Mouse (Mus musculus): ENCODE results near the gene Tbc1d7.

The Tbc1d7 gene

DNA sequence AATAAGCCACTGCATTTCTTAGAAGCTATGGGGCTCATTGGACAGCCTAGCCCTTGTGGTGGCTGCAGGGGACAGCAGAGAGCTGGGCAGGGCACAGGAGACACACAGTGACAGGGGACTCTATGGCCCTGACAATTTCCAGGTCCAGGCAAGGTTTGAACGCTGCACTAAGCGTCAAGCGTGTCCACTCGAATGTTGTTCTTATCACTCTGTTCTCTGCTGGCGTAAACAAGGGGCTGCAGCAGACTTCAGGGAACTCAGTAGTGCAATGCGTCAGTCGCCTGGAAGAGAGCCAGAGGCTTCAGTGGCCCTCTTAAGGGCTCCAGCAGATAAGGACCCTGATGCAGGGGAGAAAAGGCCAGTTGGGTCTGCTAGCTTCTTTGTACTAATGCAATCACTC, 24.7 kb upstream of the Tbc1d7 start:
- in situ Hi-C loops (cut with MboI; ENCODE audit: low sequenced_read_pairs): loop anchor here (25.0 kb wide), 1 partner anchor 541 kb away; no protein-coding TSS in a partner anchor

DNA sequence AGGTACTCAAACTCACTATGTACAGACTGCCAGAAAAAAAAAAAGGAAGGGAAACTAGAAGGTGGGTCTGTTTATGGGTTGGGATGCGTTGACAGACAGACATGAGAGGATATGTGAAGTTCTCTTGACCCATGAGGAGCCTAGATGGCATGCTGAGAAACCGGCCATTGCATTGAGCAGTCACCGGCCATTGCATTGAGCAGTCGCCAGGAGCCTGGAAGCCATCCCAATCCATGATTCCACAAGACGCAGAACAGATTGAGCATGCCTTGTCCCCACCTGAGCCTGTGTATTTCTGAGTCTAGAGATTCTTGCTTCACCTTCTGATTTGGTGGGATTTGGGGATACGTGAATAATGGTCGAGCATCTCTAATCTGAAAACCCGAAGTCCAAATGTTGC, 22.6 kb upstream of the Tbc1d7 start:
- in situ Hi-C loops (cut with MboI; ENCODE audit: low sequenced_read_pairs): loop anchor here (25.0 kb wide), 1 partner anchor 543 kb away; no protein-coding TSS in a partner anchor

DNA sequence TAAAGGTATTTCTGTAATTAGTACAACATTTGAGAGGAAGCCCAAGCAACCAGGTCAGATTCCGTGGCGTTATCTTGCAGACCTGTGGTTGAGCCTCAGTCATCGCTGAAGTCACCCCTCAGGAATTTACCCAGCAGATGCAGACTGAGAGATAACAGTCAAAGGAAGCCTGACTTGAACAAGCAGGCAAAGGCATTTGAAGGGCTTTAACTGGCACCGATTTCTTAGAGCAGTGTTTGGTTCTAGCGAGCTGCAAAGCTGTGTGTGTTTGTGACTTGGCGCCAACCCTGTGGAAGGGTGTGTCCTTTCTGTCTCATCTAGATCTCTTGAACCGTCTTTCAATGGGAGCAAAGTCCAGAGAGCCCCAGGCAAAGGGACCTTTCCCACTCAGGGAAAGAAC, 22.0 kb upstream of the Tbc1d7 start:
- in situ Hi-C loops (cut with MboI; ENCODE audit: low sequenced_read_pairs): loop anchor here (25.0 kb wide), 1 partner anchor 544 kb away; no protein-coding TSS in a partner anchor

DNA sequence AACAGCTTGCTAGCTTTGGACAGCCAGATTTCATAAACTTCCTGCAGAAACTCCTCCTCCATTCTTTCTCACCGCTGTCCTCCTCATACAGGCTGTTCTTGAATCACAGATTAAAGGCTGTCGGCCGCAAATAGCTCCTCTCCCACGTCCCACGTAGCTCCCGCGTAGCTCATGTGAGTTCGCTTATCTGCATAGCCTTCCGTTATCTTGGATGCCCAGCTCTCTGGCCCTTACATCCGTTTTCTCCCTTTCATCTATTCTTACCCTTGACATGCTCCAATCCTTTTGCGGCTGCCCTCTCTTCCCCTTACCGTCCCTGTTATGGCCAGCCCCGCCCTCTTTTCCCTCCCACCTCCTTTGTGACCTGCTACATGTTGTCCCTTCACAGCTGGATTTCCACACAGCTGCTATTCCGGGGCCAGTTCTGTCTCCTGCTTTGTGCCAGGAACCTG, 20.5 kb upstream of the Tbc1d7 start:
- in situ Hi-C loops (cut with MboI; ENCODE audit: low sequenced_read_pairs): loop anchor here (25.0 kb wide), 1 partner anchor 546 kb away; no protein-coding TSS in a partner anchor

DNA sequence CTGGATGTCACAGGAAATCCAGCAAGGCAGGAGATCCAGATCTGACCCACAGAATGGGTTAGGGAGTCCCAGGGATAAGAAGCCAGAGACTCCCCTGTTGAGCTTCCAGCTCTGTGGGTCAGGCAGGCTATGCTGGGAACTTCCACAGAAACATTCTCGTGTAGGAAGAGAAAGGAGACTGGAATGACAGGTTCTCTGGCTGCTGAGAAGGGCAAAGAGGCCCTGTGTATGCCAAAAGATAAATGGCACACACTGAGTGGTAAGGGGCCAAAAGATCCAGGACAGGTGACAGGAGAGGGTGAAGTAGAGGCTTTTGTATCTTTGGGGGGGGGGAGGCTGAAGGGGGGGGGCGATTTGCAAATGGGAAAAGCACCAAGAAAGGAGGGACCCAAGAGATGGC, 20.0 kb upstream of the Tbc1d7 start:
- in situ Hi-C loops (cut with MboI; ENCODE audit: low sequenced_read_pairs): loop anchor here (25.0 kb wide), 1 partner anchor 546 kb away; no protein-coding TSS in a partner anchor

DNA sequence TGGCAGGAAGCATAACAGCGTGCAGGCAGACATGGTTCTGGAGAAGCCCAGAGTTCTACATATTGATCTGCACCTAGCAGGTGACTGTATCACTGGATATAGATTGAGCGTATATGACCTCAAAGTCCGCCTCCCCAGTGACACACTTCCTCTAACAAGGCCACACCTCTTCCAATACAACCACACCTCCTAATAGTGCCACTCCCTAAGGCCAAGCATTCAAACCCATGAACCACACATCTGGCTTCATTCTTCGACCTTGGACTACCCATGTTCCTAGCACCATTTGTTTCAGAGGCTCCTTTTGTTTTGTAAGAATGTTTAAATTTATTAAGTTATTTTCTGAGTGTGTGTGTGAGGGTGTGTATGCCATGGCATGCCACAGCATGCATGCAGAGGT, 16.4 kb upstream of the Tbc1d7 start:
- in situ Hi-C loops (cut with MboI; ENCODE audit: low sequenced_read_pairs): loop anchor here (25.0 kb wide), 1 partner anchor 550 kb away; no protein-coding TSS in a partner anchor

DNA sequence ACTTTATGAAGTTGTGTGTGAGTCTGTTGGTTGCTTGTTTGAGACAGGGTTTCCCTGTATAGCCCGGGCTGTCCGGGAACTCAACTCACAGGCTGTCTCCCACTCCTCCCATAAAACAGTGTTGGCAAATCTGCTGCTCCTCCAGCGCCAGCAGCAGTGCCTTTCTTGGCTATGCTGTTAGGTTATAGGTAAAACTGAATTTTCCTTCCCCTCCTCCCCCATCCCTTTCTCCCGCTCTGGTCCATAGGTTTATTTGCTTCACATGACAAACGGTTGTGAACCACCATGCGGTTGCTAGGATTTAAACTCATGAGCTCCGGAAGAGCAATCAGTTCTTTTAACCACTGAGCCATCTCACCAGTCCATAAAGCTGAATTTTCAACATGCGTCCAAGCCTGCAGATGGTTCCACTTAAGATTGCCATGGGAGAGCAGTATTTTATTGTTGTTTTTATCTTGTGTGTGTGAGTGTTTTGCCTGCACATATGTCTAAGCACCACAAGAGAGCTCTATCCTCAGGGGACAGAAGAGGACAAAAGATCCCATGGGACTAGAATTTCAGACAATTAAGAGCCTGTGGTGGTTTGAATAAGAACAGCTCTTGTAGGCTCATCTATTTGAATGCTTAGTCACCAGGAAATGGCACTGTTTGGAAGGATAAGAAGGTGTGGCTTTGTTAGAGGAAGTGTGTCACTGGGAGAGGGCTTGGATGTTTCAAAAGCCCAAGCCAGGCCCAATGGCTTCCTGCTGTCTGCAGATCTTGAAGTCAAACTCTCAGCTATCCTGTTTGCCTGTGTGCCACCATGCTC, 12.2 kb upstream of the Tbc1d7 start:
- in situ Hi-C loops (cut with MboI; ENCODE audit: low sequenced_read_pairs): loop anchor here (25.0 kb wide), 1 partner anchor 554 kb away; no protein-coding TSS in a partner anchor

DNA sequence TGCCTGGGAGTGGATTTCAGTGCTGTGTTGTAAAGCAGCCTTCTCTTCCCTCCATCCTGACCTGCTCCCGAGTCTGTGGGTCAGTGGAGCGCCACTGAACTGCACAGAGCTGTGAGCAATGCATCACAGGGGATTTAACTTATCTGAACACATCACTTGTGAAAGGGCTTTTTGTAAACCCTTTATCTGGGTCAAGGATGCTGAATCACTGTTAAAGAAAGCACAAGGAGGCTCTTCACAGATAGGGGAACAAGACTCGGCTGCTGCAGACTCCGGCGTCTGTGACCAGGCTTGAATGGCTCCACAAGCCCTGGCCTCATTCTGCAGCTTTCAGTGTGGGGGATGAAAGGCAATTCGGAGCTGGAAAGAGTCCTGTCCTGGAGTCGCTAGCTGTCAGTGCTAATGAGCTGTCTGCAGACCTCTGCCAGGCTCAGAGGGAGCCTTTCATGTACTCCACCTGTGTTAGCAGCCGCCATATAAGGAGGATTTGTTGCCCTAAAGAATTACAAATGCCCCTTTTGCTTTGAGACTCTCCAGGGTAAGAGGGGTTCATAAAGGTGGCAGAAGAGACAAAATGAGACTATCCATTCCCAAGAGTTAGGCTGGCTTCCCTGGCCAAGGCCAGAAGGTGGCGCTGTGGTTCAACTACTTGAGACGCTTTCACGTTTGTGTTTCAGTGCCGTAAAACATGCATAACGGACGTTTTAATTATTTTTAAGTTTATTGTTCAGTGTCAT, 11.3 kb upstream of the Tbc1d7 start:
- in situ Hi-C loops (cut with MboI; ENCODE audit: low sequenced_read_pairs): loop anchor here (25.0 kb wide), 1 partner anchor 555 kb away; no protein-coding TSS in a partner anchor

DNA sequence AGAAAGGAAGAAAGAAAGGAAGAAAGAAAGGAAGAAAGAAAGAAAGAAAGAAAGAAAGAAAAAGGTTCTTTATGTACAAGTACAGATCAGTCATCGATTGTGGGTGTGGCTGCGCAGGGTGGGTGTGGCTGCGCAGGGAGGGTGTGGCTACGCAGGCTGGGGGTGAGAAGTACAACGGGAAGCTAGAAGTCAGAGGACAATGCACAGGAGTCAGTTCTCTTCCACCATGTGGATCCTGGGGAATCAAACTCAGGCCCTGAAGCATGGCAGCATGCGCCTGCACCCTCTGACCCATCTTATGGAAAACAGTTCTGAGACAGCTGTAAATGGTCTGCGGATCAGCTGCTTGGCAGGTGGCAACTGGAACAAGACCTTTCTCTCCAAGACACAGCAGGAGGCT, 9.8 kb upstream of the Tbc1d7 start:
- in situ Hi-C loops (cut with MboI; ENCODE audit: low sequenced_read_pairs): loop anchor here (25.0 kb wide), 1 partner anchor 556 kb away; no protein-coding TSS in a partner anchor

DNA sequence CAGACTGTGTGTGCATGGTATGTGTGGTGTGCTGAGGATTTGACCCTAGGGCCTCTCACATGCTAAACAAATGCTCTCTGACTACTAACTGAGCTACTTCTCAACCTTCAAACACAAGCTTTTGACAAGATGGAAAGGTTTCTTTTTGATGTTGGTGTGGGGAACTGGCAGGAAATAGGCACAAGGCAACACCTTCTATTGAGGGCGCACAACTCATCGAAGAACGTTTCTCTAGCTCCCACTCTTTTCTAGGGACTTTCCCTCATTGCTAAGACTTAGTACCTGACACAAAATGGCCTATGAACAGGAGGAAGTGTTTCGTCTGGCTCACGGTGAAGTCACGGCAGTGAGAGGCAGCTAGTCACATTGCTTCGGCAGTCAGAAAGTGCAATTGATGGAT, 6.0 kb upstream of the Tbc1d7 start:
- in situ Hi-C loops (cut with MboI; ENCODE audit: low sequenced_read_pairs): loop anchor here (25.0 kb wide), 1 partner anchor 560 kb away; no protein-coding TSS in a partner anchor

DNA sequence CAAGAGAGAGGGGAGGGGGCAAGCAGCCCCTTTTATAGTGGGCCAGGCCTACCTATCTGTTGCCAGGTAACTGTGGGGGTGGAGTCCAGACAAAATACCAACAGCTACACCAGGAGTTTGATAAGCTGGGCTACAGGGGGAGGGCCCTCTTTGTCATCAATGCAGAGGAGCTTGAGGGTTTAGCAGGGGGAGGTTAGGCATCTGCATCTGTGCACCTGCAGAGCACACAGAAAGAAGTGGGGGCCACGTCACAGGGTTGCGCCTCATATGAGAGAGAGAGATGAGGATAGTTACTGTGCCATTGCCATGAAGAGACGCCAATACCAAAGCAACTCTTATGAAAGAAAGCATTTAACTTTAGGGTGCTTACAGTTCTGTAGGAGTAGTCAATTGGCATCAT, 5.4 kb upstream of the Tbc1d7 start:
- in situ Hi-C loops (cut with MboI; ENCODE audit: low sequenced_read_pairs): loop anchor here (25.0 kb wide), 1 partner anchor 561 kb away; no protein-coding TSS in a partner anchor

DNA sequence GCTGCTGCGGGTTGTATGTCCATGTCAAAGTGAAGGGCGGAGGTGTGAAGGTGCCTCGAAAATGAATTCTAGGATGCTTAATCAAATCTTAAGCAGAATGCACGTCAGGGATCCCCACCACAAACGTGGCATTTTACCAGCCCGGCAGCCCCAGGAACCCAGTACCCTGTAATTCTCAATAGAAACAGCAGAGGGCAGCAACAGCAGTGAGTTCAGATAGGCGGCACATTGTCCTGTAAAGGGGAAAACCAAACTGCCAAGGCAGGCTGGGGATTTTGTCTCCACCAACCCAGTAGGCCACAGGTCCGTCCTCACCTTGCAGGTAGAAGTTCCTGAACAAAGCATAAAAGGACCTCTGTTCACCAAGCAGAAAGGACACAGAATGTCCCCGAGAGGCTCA, 2.0 kb upstream of the Tbc1d7 start:
- in situ Hi-C loops (cut with MboI; ENCODE audit: low sequenced_read_pairs): no loop called here

DNA sequence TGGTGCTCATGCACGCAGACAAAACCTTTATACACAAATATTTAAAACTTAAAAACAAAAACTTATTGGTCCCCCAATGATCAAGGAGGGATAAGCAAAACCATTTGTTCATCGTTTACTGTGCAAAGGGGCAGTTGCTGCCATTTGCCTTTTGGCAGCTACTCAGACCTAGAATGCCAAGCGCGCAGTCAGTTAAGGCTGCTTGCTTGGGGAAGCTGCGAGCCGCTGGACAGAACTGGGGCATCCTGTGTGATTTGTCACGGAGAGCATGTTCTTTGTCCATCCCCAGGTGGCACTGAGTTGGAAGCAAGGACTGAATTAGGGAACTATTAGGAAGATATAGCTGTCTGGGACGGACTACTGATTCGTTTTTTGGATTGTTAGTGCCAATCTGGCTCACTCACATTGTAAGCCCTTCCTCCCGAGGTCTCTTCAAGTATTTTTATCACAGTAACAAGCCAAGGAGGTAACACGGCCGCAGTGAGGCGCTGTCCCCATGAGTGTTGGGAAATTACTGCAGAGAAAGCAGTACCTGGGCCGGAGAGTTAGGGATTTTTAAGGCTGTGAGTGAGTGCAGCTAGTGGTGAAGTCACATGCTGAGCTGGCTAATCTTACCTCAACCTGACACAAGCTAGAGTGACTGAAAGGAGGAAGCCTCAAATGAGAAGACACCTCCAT, 874 bp upstream of the Tbc1d7 start:
- in situ Hi-C loops (cut with MboI; ENCODE audit: low sequenced_read_pairs): no loop called here

DNA sequence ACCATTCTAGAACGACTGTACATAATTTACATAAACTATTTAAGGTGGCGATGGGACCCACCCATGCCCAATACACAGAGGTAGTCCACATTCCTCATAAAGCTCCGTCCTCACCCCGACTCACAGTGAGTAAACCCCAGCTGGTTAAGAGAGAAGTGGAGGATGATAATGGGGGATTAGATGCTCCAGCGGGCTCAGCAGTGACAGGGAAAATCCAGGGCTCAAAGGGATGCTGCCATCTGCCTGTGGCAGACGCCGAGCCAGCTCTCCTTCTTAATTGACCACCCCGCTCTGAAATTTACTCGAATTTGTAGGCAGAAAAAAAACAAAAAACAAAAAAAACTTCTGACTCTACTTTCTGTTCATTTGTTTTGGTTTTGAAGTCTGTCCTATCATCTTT, 3.6 kb downstream of the Tbc1d7 start:
- in situ Hi-C loops (cut with MboI; ENCODE audit: low sequenced_read_pairs): no loop called here

DNA sequence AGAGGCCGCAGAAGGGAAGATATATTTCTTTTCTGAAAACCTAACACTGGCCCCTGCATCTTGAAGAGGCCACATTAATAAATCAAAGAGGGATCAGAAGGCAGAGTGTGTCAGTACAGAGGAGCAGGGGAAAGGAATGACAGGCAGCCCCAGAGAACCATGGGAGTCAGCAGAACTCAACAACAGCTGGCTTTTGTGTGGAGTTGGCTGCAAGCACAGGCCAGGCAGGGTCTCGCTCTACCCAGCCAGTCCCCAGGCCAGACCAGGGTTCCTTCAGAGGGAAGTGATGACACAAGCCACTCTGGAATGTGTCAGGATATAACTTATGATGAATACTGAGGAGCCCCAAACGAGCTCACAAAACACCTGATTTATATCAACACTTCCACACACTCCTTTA, 11.9 kb downstream of the Tbc1d7 start:
- in situ Hi-C loops (cut with MboI; ENCODE audit: low sequenced_read_pairs): no loop called here

DNA sequence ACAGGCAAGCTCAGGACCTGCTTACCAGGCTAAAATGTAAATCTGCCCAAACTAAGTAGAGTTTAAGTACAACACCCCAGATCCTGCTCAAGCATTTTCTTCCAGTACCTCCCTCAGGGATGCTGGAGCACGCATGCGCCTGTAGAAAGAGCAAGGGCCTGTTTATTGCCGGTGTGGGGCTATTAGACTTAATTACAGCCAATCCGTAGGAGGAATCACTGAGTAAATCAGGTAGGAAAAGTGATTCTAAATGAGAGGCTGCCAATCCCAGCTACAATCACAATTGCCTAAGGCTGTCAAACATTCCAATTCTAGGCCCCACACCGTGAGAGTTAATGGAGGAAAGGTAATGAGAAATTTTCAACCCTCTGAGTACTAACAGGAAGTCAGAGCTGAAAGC, 13.0 kb downstream of the Tbc1d7 start:
- in situ Hi-C loops (cut with MboI; ENCODE audit: low sequenced_read_pairs): no loop called here

DNA sequence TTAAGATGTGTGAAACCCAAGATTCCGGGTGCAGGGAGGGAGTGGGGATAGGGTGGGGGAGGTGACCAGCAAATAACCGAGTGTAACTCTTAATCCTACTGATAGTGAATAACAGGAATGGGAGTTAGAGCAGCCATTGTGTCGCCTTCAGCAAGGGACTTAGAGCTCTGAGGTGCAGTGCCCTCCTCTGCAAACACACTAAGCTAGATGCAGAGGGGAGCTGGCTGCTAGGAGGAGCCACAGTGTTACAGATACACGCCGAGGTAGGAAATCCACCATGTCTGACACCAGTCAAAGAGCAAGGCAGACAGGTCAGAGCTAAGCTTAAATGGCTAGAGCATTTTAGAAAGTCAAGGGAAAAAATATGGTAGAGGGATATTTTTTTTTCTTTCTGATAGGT, 13.9 kb downstream of the Tbc1d7 start:
- in situ Hi-C loops (cut with MboI; ENCODE audit: low sequenced_read_pairs): no loop called here

DNA sequence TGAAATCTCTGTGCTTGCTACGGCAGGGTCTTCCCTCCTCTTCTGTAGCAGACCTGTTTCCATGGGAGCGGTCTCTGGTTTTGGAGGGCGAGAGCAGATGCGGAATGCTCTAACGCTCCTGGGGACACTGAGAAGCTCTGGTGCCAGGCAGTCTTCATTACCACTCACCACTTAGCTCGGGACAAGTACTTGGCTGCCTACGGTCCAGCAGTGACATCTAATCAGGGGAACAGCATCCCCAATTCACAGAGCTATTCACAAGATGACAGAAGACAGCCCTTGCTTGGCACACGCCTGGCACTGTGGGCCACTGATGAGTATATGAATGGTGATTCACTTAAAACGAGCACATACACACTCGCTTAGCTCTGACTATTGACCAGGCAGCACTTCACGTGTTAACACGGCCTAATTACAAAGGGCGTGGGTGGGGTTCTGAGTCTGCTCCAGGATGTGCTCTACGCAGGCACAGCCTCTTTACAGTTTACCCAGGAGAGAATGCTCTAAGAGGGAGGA, 19.2 kb downstream of the Tbc1d7 start:
- in situ Hi-C loops (cut with MboI; ENCODE audit: low sequenced_read_pairs): no loop called here

DNA sequence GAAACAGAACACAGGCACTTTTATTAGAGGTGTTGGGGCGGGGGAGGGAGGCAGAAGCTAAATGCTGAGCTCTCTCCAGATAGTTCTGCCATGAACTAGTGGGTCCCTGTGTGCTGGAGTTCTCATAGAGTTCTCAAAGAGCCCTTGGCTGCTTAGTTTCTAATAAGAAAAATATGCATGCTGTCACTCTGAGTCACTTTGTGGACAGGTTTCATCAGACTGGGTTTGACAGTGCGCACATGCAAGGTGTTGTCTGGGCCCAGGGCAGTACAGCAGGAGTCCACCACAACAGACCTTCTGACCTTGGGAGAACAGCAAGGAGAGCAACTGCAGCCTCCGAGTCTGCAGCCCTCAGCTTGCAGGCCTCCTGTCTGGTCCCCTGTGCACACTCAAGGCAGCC, 21.6 kb downstream of the Tbc1d7 start:
- in situ Hi-C loops (cut with MboI; ENCODE audit: low sequenced_read_pairs): no loop called here

DNA sequence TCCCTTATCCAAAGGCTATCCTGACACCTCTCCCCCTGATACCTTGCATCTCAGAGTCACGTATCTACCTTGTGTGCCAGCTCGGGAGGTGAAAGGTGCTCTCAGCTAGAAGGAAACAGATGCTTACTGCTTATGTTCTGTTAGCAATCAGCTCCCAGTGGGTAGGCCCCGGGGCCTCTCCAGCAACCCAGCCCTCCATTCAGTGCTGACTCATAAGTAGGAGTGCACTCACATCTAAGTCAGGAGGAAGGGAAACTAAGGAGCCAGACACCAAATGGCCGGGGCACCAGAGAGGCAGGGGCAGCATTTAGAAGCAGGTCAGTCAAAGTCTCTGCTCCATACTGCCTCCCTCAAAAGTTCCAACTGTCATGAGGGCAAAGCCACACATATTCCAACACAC, 22.6 kb downstream of the Tbc1d7 start:
- in situ Hi-C loops (cut with MboI; ENCODE audit: low sequenced_read_pairs): no loop called here

All from CH12F3 (cell line).